Mouse (Mus musculus): Measurements from ENCODE around the gene Gm5475.

GRCm38 (mm10) chr15:100402347-100402746 lies 19.6 kb upstream of the Gm5475 start:
- TF ChIP-seq HCFC1 (IDR thresholded peaks at IDR 0.05; ENCODE audit: borderline replicate concordance, insufficient read depth, low read length) (no peak), ZNF384 (IDR thresholded peaks at IDR 0.05; ENCODE audit: low read depth, low read length) (no peak), MAFK (IDR thresholded peaks at IDR 0.05; ENCODE audit: insufficient read depth, low read depth, low read length) (no peak), CHD2 (IDR thresholded peaks at IDR 0.05; ENCODE audit: low read depth, low read length) (no peak), ZC3H11A (IDR thresholded peaks at IDR 0.05; ENCODE audit: borderline replicate concordance, low read depth, low read length) (no peak)

All from ES-E14 (cell line).